Mouse (Mus musculus) ovary, adult 18-20 months (tissue): ENCODE data around the gene Olfr211.
"Not testable (repeated sequence)": the region's sequence is repeated elsewhere in the genome, so short reads cannot be mapped to it uniquely, and the experiment has no call there.

Experiments used
- DNase-seq: peaks from one replicate; pipeline ENCODE4 v3.0.0; 2022; ENCODE audit warnings: low spot score, mixed read lengths

Gene Olfr211

DNA sequence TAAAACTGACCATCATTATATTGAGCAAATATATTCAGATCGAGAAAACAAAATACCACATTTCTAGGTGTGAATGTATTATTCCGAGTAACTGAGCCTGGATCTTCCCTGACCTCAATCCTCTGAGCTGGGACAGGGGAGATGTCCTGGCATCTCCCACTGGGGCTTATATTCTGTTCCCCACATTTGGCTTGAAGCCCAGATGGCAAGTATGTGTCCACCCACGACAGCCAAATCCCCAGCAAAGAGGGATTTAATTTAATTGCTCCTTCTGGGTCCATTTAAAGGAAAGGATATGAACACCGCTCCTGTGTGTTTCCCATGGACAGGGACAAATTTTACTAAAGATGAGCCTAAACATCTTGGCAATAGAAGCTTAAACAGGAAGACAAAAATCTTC lies at the start of gene Olfr211:
Gene Olfr211, plus strand, starts transcription at position 301 of the 400 bp plus-strand sequence.
- DNase-seq = no peak

DNA sequence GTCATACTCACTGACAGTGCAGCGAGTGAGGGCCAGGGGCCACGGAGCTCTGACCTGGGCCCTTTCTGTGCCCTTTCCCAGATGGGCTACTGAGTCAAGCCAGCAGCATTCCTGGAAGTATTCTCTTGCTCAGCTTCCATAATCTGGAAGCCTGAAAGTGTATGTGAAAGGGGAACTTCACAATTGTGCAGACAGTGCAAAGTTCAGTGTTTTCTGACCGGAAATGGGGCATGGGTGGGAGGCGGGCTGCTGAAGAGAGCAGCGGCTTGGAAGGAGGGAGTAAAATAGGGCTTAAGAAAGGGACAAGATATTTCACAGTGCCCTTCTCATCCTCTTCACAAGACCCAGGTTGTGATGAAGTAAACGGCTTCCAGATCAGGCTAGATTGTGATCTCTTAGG lies 49.4 kb upstream of the Olfr211 start:
- DNase-seq = no peak

DNA sequence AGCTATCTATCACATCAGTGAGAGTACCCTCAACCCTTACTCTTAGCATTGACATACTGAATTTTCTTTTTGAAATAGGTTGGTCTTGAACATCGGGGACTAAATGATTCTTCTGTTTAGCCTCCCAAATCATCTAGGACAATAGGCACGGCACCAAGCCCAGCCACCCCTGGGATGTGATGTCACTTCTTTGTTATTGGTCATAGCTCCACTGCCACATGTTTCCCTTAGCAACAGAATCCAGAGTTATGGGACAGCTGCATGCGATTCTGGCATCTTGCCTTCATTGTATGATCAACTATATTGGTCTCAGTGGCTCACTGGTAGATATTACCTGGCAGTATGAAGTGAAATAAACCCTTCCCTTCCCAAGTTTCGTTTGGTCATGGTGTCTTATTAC lies 48.4 kb upstream of the Olfr211 start:
- no peak for DNase-seq

DNA sequence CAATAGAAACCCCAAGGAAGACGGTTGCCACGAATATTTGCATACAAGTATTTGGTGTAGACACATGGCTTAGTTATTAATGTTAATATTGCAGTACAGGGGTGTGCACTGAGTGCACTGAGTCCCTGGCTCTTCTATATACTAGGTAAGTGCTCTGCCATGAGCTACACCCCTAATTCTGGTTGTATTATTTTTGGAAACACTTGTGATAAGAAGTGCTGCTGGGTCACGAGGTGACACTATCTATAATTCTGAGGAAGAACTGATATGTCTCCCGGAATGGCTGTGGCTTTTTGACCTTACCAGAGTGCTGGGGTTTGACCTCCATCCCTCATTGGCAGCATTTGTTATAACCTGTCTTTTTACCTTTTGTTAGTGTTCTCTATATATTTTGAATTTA lies 48.0 kb upstream of the Olfr211 start:
- no peak for DNase-seq

DNA sequence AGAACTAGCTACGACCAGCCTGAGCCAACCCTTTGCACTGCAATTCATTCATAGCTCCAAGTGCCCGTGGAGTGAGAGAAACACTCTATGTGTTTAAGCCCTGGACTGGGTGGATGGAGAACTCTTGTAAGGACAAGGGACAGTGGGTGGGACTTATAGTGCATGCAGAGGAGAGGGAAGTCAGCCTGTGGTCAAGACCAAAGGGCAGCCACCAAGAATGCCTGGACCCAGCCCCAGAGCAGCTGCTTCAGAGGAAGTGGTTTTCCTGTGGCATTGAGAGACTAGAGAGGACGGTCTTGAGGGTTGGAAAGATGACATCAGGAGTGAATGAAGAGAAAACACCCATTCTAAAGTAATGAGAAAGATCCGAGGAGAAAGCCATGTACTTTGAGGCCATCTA lies 33.1 kb upstream of the Olfr211 start:
- no peak for DNase-seq

DNA sequence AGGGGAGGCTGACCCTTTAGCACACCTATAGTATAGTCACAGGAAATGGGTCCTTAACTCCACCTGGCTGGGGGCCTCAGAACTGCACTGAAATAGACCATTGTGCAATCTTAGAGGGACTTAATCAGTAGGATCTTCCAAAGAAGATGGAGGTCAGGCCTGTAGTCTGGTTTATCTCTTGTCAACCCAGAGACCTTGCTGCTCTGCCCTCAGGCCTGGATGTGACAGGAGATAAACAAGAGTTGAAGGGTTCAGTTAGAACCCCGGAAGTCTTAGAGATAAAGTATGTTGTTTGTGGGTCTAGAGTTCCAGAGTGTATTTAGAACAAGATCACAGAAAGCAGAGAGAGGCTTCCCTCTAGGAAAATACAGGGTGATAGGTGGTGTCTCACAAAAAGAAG lies 32.4 kb upstream of the Olfr211 start:
- DNase-seq = no peak

DNA sequence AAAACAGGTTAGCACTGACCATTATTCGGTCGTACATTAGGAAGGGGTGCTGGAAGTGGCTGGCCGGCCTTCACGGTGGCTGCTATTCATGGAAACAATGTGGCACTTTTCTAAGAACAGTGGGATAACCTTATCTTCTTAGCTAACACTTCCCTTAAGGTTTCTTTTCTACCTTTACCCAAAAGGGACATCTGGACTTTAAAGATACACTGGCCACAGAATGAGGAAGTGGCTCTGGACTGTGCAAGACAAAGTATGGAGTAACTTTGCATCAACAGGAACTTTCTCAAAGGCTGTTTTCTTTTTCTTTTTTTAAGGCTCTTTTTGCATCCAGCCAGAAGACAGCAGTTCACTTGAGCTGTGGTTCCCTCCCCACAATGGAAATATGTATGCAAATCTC lies 30.2 kb upstream of the Olfr211 start:
- DNase-seq = no peak

DNA sequence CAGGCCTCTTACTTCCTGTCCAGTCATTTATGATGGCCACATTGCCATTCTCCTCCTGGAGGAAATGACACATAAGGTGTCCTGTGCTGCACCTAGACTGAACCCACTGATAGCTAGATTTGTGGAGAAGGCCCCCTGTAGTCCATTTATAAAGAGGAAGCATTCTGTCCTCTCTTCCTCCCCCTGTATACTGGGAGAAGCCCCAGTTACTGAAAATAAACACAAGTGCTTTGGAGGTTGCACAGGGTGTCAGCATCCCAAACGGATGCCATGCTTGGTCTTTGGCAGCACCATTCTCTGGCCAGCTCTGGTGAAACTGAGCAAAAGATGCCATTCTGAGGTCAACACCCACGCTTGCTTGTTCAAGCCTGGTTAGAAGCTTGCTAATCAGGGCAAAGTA lies 29.7 kb upstream of the Olfr211 start:
- no peak for DNase-seq

DNA sequence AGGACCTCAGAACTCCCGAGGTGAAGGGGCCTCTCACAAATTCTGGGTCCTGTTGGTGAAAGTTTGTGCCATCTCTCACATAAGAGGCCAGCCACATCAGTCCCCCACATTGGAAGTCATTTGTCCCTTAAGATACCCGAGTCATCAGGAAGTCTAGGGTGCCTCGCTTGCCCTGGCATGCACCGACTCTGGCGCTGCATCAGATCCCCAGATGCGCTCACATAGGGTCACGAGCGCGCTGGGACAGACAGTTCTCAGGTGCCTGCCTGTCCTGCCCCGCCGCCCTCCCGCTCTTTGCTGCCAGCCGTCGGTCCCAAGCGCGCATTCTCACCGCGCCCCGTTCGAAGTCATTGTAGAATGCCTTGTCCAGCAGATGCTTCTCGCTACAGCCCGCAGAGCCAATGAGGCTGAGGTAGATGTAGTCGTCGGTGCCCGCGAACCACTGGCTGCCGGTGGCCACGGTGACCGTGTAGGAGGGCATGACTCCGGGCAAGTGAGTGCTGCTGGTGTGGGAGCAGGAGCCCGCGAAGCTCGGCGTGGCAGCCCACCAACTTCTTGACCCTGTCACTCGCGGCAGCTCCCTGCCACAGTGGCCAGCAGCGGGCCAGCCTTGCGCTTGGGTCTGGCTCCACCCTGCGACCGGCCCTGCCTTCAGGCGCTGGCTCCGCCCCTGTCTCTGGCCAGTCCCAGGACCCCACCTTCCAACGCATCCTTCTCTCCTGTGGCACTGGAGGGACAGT lies 28.2 kb upstream of the Olfr211 start, which contains the start of gene Alox5:
Gene Alox5, minus strand, starts transcription at position 635 of the 740 bp plus-strand sequence.
- no peak for DNase-seq

DNA sequence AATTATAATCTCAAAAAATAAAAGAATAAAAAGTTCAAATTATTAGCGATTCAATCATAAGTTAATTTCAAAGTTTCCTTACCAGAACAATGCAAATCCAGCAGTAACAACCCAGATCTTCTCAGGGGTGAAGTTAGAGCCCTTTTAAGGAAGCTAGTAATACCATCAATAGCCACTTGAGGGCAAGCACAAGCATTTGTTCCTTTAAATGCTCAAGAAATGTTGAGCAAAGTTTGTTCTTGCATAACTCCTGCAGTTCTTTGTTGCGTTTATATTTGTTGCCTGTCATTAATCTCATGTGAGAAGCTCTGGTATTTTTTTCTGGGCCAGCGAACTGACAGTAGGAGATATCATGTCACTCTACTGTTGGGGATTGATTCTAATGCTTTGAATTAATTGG lies 20.8 kb upstream of the Olfr211 start:
- no peak for DNase-seq

DNA sequence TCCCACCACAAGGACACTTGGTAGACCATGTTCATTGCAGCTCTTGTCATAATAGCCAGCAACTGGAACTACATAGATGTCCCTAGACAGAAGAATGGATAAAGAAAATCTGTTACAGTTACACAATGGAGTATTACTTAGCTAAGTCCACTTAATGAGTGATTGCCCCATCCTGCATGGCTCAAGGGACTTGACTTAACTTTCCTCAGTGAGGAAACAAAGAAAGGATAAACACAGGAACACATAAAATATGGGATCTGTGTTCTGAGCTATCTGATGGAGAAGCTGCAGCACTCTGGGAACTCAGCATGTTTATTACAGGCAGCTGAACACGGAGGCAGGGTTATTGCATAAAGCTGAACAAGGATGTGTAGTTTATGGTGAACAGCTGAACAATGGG lies 3.8 kb upstream of the Olfr211 start:
- DNase-seq = no peak

DNA sequence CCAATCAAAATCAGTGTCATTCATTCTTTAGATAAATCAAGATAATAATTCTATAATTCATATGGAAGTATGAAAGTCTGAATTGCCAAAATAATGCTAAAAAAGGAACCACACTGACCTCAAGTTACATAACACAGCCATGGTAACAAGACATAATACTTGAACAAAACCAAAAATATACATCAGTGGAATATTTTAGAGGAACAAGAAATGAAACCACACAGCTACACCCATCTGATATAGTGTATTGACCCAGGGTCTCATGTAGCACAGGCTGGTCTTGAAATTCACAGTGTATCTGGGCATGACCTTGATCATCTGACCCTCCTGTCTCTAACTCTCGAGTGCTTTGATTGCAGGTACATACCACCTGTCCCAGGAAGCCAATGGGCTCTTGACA lies 2.1 kb upstream of the Olfr211 start:
- no peak for DNase-seq

DNA sequence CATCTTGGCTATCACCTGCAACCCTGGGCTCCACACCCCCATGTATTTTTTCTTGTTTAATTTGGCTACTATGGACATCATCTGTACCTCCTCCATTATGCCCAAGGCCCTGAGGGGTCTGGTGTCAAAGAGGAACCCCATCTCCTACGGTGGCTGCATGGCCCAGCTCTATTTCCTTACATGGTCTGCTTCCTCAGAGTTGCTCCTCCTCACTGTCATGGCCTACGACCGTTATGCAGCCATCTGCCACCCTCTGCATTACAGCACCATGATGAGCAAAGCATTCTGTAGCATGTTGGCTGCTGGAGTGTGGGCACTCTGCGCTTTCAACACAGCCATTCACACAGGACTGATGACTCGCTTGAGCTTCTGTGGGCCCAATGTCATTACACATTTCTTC lies 4.9 kb downstream of the Olfr211 start:
- no peak for DNase-seq

DNA sequence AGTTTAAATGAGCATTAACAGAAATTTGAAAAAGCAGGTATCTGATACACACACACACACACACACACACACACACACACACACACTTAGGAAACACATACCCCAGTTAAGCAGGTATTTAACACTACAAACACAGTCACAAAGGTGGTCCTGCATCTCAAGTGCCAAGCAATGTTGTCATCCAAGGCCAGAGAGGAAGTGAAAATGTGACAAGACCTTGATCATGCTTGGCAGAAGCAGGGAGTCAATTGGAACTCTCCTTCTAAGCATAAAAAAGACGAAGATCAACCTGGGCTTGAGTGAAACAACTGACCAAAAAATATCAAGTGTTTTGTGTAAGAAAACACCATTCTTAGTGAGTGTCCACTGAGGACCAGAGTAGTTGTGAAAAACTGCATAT lies 7.1 kb downstream of the Olfr211 start:
- no peak for DNase-seq

DNA sequence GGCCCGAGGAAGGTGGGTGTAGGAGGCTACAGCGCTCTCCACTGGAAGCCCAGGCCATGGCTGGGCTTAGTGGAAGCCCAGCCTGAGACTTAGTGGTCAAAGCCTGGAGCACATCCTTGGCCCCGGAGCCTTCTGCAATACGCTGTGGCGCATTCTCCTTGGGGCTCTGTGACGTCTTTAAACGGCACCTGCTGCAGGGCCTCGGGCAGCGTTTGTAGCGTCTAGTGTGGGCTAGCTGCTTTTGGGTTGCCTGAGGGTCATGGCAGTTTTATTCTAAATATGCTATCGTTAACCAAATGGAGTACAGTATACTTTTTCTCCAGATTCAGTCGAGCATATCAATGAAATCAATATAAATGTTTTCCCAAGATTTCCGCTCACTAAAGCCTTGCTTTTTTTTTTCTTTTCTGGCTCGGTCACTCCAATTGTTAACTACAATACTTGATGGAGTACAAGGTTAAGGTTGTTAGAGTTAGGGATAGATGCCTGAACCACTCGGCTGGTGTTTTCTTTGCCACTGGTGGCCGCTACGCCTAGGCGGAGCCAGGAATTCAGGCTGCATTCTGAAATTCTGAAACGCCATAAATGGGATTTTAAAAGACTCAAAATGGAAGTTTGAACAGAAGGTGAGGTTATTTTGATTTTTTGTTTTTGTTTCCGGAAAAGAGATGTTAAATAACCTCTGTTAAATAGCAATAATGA lies 17.6 kb downstream of the Olfr211 start, which contains the start of gene Olfr212:
Gene Olfr212, plus strand, starts transcription at position 215 of the 702 bp plus-strand sequence.
- DNase-seq = not testable (repeated sequence)

DNA sequence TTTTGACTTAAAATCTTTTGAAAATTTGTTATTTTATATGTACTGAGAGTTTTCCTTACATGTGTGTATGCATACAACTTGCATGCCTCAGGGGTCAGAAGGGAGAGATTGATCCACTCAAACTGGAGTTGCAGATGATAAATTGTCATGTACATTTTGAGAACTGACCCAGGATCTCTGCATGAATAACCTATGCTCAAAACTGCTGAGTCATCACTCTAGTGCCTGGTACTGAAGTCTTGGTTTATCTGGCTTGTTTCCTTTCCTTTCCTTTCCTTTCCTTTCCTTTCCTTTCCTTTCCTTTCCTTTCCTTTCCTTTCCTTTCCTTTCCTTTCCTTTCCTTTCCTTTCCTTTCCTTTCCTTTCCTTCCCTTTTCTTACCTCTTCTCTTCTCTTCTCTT lies 25.9 kb downstream of the Olfr211 start:
- no peak for DNase-seq

DNA sequence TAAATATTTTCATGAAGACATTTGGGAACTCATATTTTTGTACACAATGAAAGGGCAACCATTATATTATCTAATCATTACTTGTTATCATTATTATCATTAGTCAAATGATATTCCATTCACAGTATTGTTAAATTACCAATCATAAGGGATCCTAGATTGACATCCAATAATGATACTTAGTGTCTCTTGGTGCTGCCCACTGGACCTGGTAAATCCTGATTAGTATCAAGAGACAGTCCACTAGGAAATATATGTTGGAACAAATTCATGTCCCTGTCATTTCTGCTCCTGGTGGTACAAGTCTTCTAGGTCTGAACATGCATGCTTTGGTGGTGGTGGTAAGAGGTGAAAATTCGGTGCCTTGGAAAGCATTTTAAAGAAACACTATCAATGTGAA lies 49.3 kb downstream of the Olfr211 start, which contains the start of gene Olfr213:
Gene Olfr213, plus strand, starts transcription at position 301 of the 400 bp plus-strand sequence.
- DNase-seq = no peak

DNA sequence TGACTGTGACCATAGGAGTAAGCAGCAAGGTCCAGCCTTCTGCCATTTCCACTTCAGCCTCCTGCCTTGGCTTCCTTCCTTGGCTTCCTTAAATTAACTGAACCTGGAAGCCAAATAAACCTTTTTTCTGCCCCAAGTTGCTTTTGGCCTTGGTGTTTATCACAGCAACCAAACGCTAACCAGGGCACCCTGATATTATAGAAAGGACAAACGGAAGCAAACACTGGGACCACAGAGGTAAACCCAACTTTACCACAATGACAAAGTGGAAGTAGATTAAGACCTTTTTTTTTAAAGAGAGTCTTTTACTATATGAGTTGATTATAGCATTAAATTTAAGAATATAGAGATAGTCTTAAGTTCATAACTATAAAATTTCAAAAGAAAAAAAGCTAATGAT lies 53.6 kb downstream of the Olfr211 start:
- no peak for DNase-seq
